ENCODE assay signal across 9 mouse cellular contexts in genomic region chr7:49399314-49399713, GRCm38 (mm10).
DNase-seq lines count a peak whose midpoint lies in the region; ATAC-seq lines count a peak whose summit lies in the region.
"Had no signal": no experiment of that assay in that cellular context is flagged by ENCODE, and none has a peak within 500 bp of the region (broad histone marks: within the 10 kb centered on the region; RNA-seq: fewer than 3 reads in every experiment).

No protein-coding gene starts in this region.

- peak; percentile 30 for DNase-seq in kidney, adult 11 months
- DNase-seq in c-Kit-positive CD71-positive TER-119-negative erythroid progenitor cells, embryonic 14.5 days (ENCODE audit: low read depth) = peak; percentile 27
- peak; percentile 57 for DNase-seq in kidney, adult 18-20 months
- peak; percentile 53 for DNase-seq in left cerebral cortex, postnatal 4 days
- DNase-seq in splenic B cell, adult 2 months (ENCODE audit: low read depth, low spot score) = peak; percentile 67

- no peak overlapping the region for H3K27ac ChIP-seq in kidney, embryonic 16.5 days (ENCODE audit: low read length)
- no peak overlapping the region for H3K27ac ChIP-seq in forebrain, embryonic 15.5 days (replicated peaks)
- H3K27ac ChIP-seq in midbrain, embryonic 16.5 days (ENCODE audit: low read length) = no peak overlapping the region
- H3K27ac ChIP-seq: lung, embryonic 15.5 days had no signal

- WGBS in kidney, embryonic 16.5 days = 36% methylated on average over 2 of the region's 2 CpGs
- WGBS in forebrain, embryonic 15.5 days = 39% methylated on average over 2 of the region's 2 CpGs
- 42% methylated on average over 2 of the region's 2 CpGs for WGBS in midbrain, embryonic 16.5 days

- no peak overlapping the region for H3K4me2 ChIP-seq in kidney, embryonic 16.5 days (replicated peaks; ENCODE audit: low read depth, low read length)
- H3K4me2 ChIP-seq in forebrain, embryonic 15.5 days (replicated peaks) = no peak overlapping the region
- no peak overlapping the region for H3K4me2 ChIP-seq in midbrain, embryonic 16.5 days (ENCODE audit: low read length)
- H3K4me2 ChIP-seq: lung, embryonic 15.5 days had no signal

- intact Hi-C loops in left cerebral cortex, postnatal 4 days (cut with DNase I) = no loop called here

- H3K9ac ChIP-seq in kidney, embryonic 16.5 days (replicated peaks; ENCODE audit: low read length) = no peak overlapping the region
- H3K9ac ChIP-seq in forebrain, embryonic 15.5 days (replicated peaks) = no peak overlapping the region
- H3K9ac ChIP-seq in midbrain, embryonic 16.5 days (ENCODE audit: low read depth, low read length) = no peak overlapping the region
- H3K9ac ChIP-seq: lung, embryonic 15.5 days had no signal

- no peak for ATAC-seq in kidney, embryonic 16.5 days (ENCODE audit: low FRiP score, low TSS enrichment)
- peak; percentile 47 for ATAC-seq in forebrain, embryonic 15.5 days (replicated peaks)
- ATAC-seq in midbrain, embryonic 16.5 days = peak; percentile 38; the same call in 1 of the 2 replicates

- no peaks in the 10 kb centered on the region for H3K9me3 ChIP-seq in kidney, embryonic 16.5 days (ENCODE audit: low read length)
- H3K9me3 ChIP-seq in forebrain, embryonic 15.5 days = no peaks in the 10 kb centered on the region
- no peaks in the 10 kb centered on the region for H3K9me3 ChIP-seq in midbrain, embryonic 16.5 days (replicated peaks; ENCODE audit: control insufficient read depth, low read length, poor library complexity, severe bottlenecking)
- H3K9me3 ChIP-seq: lung, embryonic 15.5 days had no signal

- no peaks in the 10 kb centered on the region for H3K36me3 ChIP-seq in kidney, embryonic 16.5 days (ENCODE audit: insufficient read depth, low read length)
- no peaks in the 10 kb centered on the region for H3K36me3 ChIP-seq in forebrain, embryonic 15.5 days
- no peaks in the 10 kb centered on the region for H3K36me3 ChIP-seq in midbrain, embryonic 16.5 days (ENCODE audit: control insufficient read depth, insufficient read depth, low read length)
- H3K36me3 ChIP-seq in splenic B cell, adult 2 months (ENCODE audit: control insufficient read depth, insufficient read depth, low read length, poor library complexity, severe bottlenecking) = no peaks in the 10 kb centered on the region
- H3K36me3 ChIP-seq: lung, embryonic 15.5 days had no signal

- H3K4me3 ChIP-seq in kidney, embryonic 16.5 days (ENCODE audit: low read length) = no peak overlapping the region
- H3K4me3 ChIP-seq in forebrain, embryonic 15.5 days = no peak overlapping the region
- no peak overlapping the region for H3K4me3 ChIP-seq in midbrain, embryonic 16.5 days (ENCODE audit: low read depth, low read length)
- H3K4me3 ChIP-seq: lung, embryonic 15.5 days had no signal

- no peaks in the 10 kb centered on the region for H3K27me3 ChIP-seq in kidney, embryonic 16.5 days (ENCODE audit: insufficient read depth, low read length)
- H3K27me3 ChIP-seq in forebrain, embryonic 15.5 days = no peaks in the 10 kb centered on the region
- no peaks in the 10 kb centered on the region for H3K27me3 ChIP-seq in midbrain, embryonic 16.5 days (ENCODE audit: control insufficient read depth, insufficient read depth, low read depth, low read length)
- H3K27me3 ChIP-seq in splenic B cell, adult 2 months (ENCODE audit: control insufficient read depth, insufficient read depth, low read length, poor library complexity, severe bottlenecking) = no peaks in the 10 kb centered on the region
- H3K27me3 ChIP-seq: lung, embryonic 15.5 days had no signal

- no peaks in the 10 kb centered on the region for H3K4me1 ChIP-seq in kidney, embryonic 16.5 days (ENCODE audit: insufficient read depth, low read length)
- peaks cover 13% of the 10 kb centered on the region for H3K4me1 ChIP-seq in forebrain, embryonic 15.5 days
- H3K4me1 ChIP-seq in midbrain, embryonic 16.5 days (ENCODE audit: control insufficient read depth, insufficient read depth, low read length) = peaks cover 7% of the 10 kb centered on the region
- H3K4me1 ChIP-seq: lung, embryonic 15.5 days had no signal
